Mouse (Mus musculus) stomach, postnatal 0 days (tissue): ENCODE data around the gene Spaca9.

Experiments used
- CTCF ChIP-seq: IDR thresholded peaks from 2 replicates; pipeline ENCODE4 v1.5.1; 2016; ENCODE audit warnings: antibody characterized with exemption, low read depth, mild to moderate bottlenecking, moderate library complexity
- EP300 ChIP-seq: optimal IDR thresholded peaks from 2 replicates; pipeline ENCODE3; 2016; ENCODE audit warnings: antibody characterized with exemption

DNA sequence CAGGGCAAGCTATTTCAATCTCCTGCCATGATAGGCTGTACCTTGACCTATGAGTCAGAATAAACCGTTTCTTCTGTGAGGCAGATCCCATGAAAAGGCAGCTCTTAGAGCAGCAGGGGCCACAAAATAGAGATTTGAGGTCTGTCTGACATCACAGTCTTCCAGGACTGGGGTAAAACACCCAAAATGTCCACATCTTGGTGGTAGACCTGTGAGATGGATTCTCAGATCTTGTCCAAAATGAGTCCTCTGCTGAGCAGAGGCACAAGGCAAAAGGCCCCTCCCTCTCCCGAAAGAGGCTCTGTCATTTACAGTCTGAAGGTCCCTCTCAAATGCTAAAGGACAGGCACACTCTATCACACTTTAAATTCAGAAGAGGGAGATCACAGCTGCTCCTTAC lies 48.2 kb upstream of the Spaca9 start:
- TF ChIP-seq CTCF (no peak), EP300 (no peak)
